Mouse (Mus musculus) liver, embryonic 14.5 days (tissue): ENCODE results near the gene Nomo1. TPM values are rescaled to one million over a fixed set of nuclear protein-coding genes. Genes with fewer than 3 reads are reported as not detected.

ENCODE experiments used
- ATAC-seq: fragments of 200-750 bp; cut with Nextera tagmentation; 2 replicates; pipeline ENCODE4 v1.8.0; 2017; ENCODE audit warnings: moderate number of reproducible peaks, mild to moderate bottlenecking, moderate library complexity; ENCODE audit not compliant: insufficient read depth
- DNase-seq, 3 experiments: peaks; one replicate each; pipeline ENCODE4 v3.0.0-alpha.2; 2012 to 2013; ENCODE audit warnings: low read depth in 3 of 3, low spot score in 3 of 3
- H3K27ac ChIP-seq: fragments of 300-500 bp; sonication (generic); 2 replicates; pipeline ENCODE4 v1.5.1; 2014; ENCODE audit warnings: moderate library complexity, mild to moderate bottlenecking, control low read depth, inconsistent platforms
- H3K27me3 ChIP-seq: fragments of 300-500 bp; sonication (generic); 2 replicates; pipeline ENCODE4 v1.6.1; 2014; ENCODE audit warnings: mild to moderate bottlenecking, low read length, moderate library complexity; ENCODE audit not compliant: control insufficient read depth, insufficient read depth
- H3K36me3 ChIP-seq: fragments of 300-500 bp; sonication (generic); replicated peaks from 2 replicates; pipeline ENCODE4 v1.6.1; 2014; ENCODE audit warnings: low read depth; ENCODE audit not compliant: control insufficient read depth, insufficient read depth
- H3K4me1 ChIP-seq, 2 experiments: fragments of 200-500 bp in 1 of 2; fragments of 300-500 bp in 1 of 2; sonication (generic) in 1 of 2; replicated peaks; 2 replicates each; pipeline ENCODE4 v1.6.1; 2012 to 2014; ENCODE audit warnings: antibody characterized with exemption in 1 of 2, inconsistent platforms in 1 of 2, low read length in 1 of 2; ENCODE audit not compliant: control insufficient read depth in 2 of 2, insufficient read depth in 2 of 2
- H3K4me2 ChIP-seq: fragments of 300-500 bp; sonication (generic); 2 replicates; pipeline ENCODE4 v1.6.1; 2014; ENCODE audit warnings: low read depth, mild to moderate bottlenecking, control low read depth, moderate library complexity
- H3K4me3 ChIP-seq, 2 experiments: fragments of 200-500 bp in 1 of 2; fragments of 300-500 bp in 1 of 2; sonication (generic) in 1 of 2; 2 replicates each; pipeline ENCODE4 v1.5.1; 2012 to 2014; ENCODE audit warnings: low read depth in 2 of 2, low read length in 2 of 2, mild to moderate bottlenecking in 2 of 2, control low read depth in 1 of 2, inconsistent platforms in 1 of 2, moderate library complexity in 1 of 2; ENCODE audit not compliant: insufficient read depth in 1 of 2
- H3K9ac ChIP-seq: fragments of 300-500 bp; sonication (generic); replicated peaks from 2 replicates; pipeline ENCODE4 v1.6.1; 2014; ENCODE audit warnings: mild to moderate bottlenecking, control low read depth, moderate library complexity
- H3K9me3 ChIP-seq: fragments of 300-500 bp; sonication (generic); 2 replicates; pipeline ENCODE4 v1.6.1; 2016; ENCODE audit warnings: low read length, mixed read lengths; ENCODE audit not compliant: control insufficient read depth
- CTCF ChIP-seq: IDR thresholded peaks from 2 replicates; pipeline ENCODE4 v1.5.1; 2016; ENCODE audit warnings: antibody characterized with exemption, low read depth, control low read depth
- EP300 ChIP-seq: IDR thresholded peaks from 2 replicates; pipeline ENCODE4 v1.6.1; 2016; ENCODE audit warnings: antibody characterized with exemption, low read depth
- WGBS: fragments of 180-500 bp; shearing (Covaris S2); extraction: QIAGEN DNeasy Blood & Tissue Kit; methylation state at CpG from one replicate; pipeline ENCODE4 v1.1.7; 2014; ENCODE audit not compliant: insufficient replicate concordance; 5-methylcytosine and 5-hydroxymethylcytosine counted together
- polyA plus RNA-seq, 2 experiments: library from polyadenylated mRNA; depleted of rRNA in 1 of 2; stranded (reverse) in 1 of 2; unstranded in 1 of 2; fragments of >200 nt; fragmentation: Nextera tagmentation in 1 of 2; extraction: Ambion mirVana in 1 of 2; gene quantifications; 2 replicates each; pipeline versions ENCODE4 v1.2.1 to v1.2.3; 2012 to 2014

Nomo1 gene
- polyA plus RNA-seq, 2 experiments: 12.9 to 17.0 TPM

GRCm38 (mm10) chr7:46103075-46103591 lies 69.6 kb downstream of the Nomo1 start:
- ATAC-seq (no peak), DNase-seq (no peak)
- TF ChIP-seq EP300 (no peak), CTCF (no peak)
- H3K4me3 ChIP-seq: no peak overlapping the region
- no peak overlapping the region for H3K4me2 ChIP-seq
- H3K27ac ChIP-seq: no peak overlapping the region
- no peaks in the 10 kb centered on the region for H3K4me1 ChIP-seq
- WGBS: 59% methylated on average over 8 of the region's 8 CpGs
- H3K9ac ChIP-seq: no peak overlapping the region
- no peaks in the 10 kb centered on the region for H3K36me3 ChIP-seq
- H3K27me3 ChIP-seq: peaks cover 7% of the 10 kb centered on the region
- H3K9me3 ChIP-seq: no peaks in the 10 kb centered on the region

GRCm38 (mm10) chr7:46103771-46104170 lies 70.3 kb downstream of the Nomo1 start:
- Histone ChIP-seq H3K4me2 (no peak overlapping the region), H3K9ac (no peak overlapping the region), H3K27me3 (peaks cover 7% of the 10 kb centered on the region), H3K4me1 (no peaks in the 10 kb centered on the region), H3K4me3 (no peak overlapping the region), H3K36me3 (no peaks in the 10 kb centered on the region), H3K9me3 (no peaks in the 10 kb centered on the region), H3K27ac (no peak overlapping the region)
- DNase-seq (no peak), ATAC-seq (no peak)
- 69% methylated on average over 8 of the region's 8 CpGs for WGBS
- TF ChIP-seq CTCF (no peak), EP300 (no peak)

- ATAC-seq: no peak
- Histone ChIP-seq H3K4me3 (no peak overlapping the region), H3K27me3 (peaks cover 7% of the 10 kb centered on the region), H3K27ac (no peak overlapping the region), H3K9ac (no peak overlapping the region), H3K9me3 (no peaks in the 10 kb centered on the region), H3K4me1 (no peaks in the 10 kb centered on the region), H3K4me2 (no peak overlapping the region), H3K36me3 (no peaks in the 10 kb centered on the region)
- DNase-seq: no peak
- WGBS: 69% methylated on average over 27 of the region's 27 CpGs
- no peak for TF ChIP-seq EP300
- TF ChIP-seq CTCF: no peak
These were observed 70.9 kb downstream of the Nomo1 start for GRCm38 (mm10) chr7:46104256-46104915.

DNA sequence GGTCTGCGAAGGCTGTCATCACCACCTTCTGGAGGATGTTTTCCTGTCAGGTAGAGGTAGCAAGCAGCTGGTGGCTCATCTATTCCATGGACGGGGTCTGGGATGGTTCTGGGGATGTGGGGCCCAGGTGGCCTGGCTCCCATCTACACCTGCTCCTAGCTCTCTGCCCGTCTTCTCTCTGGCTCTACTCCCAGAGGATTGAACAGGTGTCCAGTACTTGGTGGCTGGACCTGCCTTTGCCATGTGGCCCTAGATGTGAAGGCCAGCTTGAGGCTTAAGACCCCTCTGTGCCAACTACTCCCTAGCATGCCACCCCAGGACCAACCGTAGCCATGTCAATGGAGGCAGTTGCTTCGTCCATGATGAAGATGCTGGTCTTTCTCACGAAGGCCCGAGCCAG lies 72.0 kb downstream of the Nomo1 start:
- Histone ChIP-seq H3K4me1 (no peaks in the 10 kb centered on the region), H3K36me3 (no peaks in the 10 kb centered on the region), H3K4me2 (no peak overlapping the region), H3K27me3 (no peaks in the 10 kb centered on the region), H3K9me3 (no peaks in the 10 kb centered on the region), H3K4me3 (no peak overlapping the region), H3K9ac (no peak overlapping the region), H3K27ac (no peak overlapping the region)
- DNase-seq (no peak), ATAC-seq (no peak)
- no peak for TF ChIP-seq EP300
- no peak for TF ChIP-seq CTCF
- WGBS: 70% methylated on average over 7 of the region's 7 CpGs

- Histone ChIP-seq H3K9ac (no peak overlapping the region), H3K36me3 (no peaks in the 10 kb centered on the region), H3K4me1 (no peaks in the 10 kb centered on the region), H3K4me3 (no peak overlapping the region), H3K4me2 (no peak overlapping the region), H3K9me3 (no peaks in the 10 kb centered on the region), H3K27ac (no peak overlapping the region), H3K27me3 (no peaks in the 10 kb centered on the region)
- ATAC-seq (no peak), DNase-seq (no peak)
- TF ChIP-seq CTCF: no peak
- no peak for TF ChIP-seq EP300
- WGBS: 58% methylated on average over 3 of the region's 3 CpGs
These were observed 76.6 kb downstream of the Nomo1 start for GRCm38 (mm10) chr7:46110079-46110478.
